Mouse (Mus musculus) brain, embryonic 14.5 days (tissue): Measurements from ENCODE around the gene Zbtb20. TPM values are rescaled to one million over a fixed set of nuclear protein-coding genes. Genes with fewer than 3 reads are reported as not detected.

Experiments used
- DNase-seq: peaks from one replicate; pipeline ENCODE4 v3.0.0-alpha.2; 2011; ENCODE audit warnings: low read depth
- CTCF ChIP-seq: fragments of 200-500 bp; IDR thresholded peaks from 2 replicates; pipeline ENCODE4 v1.5.1; 2012; ENCODE audit warnings: inconsistent platforms, mild to moderate bottlenecking, moderate library complexity, borderline replicate concordance; ENCODE audit not compliant: insufficient read depth, insufficient read length; ENCODE audit errors: extremely low read depth
- POLR2A ChIP-seq: fragments of 200-500 bp; IDR thresholded peaks from 2 replicates; pipeline ENCODE4 v1.6.1; 2012; ENCODE audit warnings: mild to moderate bottlenecking, inconsistent platforms, borderline replicate concordance; ENCODE audit not compliant: poor library complexity, insufficient read depth, insufficient read length, severe bottlenecking; ENCODE audit errors: extremely low read depth
- polyA plus RNA-seq: library from polyadenylated mRNA; depleted of rRNA; stranded (reverse); fragments of >200 nt; gene quantifications from 2 replicates; pipeline ENCODE4 v1.2.3, GENCODE M21; 2012; rRNA removed

Gene Zbtb20
- polyA plus RNA-seq: 13.1 and 18.0 TPM in 2 replicates

DNA sequence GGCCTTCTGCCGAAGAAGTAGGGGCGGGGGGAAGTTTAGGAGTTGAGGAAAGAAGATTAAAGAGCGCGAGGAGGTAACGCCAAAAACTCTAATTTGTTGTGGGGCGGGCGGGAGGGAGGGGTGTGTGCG is at the start of gene Zbtb20:
Gene Zbtb20 (plus strand): TSS at position 30 of the 129 bp plus-strand sequence.
- no peak for TF ChIP-seq CTCF
- DNase-seq: no peak

DNA sequence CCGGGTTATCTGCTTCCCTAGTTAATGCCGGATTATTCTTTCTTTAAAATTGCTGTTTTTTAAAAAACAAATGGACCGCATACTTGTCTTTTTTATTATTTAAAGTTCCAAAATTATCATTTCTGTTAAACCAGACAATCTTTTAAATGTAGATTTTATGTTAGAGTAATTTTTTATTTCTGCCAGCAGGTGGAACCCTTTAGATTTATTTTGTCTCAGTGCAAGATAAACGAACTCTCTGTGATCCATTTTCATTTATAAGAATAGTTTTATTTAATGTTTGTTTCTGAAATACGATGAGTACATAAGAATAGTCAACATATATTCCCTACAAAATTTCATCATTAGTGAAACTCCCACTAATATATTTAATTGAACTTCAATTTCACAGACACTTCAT is 39.7 kb upstream of the Zbtb20 start:
- TF ChIP-seq POLR2A (no peak), CTCF (no peak)
- peak; percentile 58 for DNase-seq

DNA sequence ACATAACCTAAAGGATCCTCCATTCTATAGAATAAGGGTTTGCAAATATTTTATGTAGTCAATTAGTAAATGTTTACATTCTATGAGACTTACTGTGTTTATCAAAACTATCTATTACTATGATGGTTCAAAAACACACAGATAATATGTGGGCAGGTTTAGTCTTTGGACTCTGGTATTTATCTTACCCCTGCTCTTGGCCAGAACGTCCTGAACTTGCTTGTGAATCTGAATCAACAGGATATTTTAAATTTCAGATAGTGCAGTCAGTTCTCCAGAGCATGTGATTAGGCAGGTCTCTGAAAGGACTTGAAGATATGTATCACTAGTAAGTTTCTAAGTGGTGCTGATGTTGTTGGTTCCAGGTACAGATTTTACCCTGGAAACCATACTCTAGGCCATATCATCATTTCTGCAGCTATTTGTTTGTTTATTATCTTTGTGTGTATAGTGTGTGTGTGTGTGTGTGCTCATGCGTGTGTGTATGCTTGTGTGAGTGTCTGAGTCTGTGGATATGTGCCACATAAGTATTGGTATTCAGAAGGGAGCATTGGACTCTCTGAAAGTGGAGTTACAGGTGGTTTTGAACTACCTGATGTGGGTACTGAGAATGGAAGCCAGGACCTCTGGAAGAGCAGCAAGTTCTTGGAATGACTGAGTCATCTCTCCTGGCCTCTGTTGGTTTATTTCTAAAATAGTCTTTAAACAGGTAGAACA is 39.1 kb upstream of the Zbtb20 start:
- TF ChIP-seq POLR2A (no peak), CTCF (no peak)
- DNase-seq: no peak

DNA sequence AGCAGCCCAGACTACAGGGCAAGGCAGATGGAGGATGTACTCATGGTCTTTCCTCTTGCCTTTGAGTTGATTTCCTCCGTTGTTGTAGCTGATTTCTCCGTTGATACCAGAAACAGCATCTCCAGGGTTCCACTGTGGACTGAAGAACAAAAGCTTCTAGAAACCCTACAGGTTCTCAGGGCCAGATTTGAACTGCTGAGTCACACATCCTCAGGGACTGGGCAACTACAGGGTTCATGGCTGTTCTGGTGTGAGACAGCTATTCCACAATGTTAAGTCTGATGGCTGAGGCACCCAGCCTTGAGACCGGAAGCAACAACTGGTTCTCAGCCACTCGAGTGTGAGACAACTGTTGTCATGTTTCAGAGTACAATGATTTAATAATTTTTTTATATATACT is 37.5 kb upstream of the Zbtb20 start:
- DNase-seq: no peak
- TF ChIP-seq POLR2A (no peak), CTCF (no peak)

DNA sequence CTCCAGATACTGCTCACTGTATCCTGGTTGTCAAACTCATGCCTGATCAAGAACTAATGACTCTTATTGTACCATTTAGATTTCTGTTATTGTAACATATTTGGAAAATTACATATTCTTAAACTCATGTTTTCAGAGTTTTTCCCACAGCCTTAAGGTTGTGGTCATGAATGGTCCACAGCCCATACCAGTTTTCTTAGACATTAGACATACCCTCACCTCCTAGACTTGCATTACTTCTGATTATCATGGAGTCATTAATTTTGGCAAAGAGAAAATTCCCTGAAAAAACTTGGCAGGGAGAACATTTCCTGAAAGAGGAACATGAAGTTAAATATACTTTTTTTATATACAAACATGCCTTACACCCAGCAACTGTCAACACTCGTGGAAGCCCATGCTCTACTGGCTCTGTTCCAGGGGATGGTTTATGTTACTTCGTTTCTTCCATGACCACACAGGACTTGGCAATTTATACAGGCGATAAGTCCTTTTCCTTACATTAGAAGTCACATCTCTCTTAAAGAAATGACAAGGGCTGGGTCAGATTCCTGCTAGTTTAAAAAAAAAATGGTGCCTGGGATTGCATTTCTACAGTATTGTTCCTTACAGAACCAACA is 18.0 kb upstream of the Zbtb20 start:
- no peak for TF ChIP-seq CTCF
- no peak for TF ChIP-seq POLR2A
- DNase-seq: no peak

DNA sequence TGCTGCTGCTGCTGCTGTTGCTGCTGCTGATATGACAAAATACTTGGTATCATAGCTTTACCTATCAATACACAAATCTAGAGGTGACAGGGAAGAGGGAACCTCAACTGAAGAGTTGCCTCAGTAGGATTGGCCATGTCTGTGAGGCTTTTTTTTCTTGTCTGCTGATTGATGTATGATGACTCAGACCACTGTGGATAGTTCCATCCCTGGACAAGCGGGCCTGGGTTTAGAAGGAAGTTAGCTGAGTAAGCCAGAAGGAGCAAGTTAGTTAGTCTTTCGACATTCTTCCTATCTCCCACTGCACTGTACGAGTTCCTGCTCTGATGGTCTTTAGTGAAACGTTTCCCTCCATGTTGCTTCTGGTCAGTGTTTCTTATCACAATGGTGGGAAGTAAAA is 16.4 kb upstream of the Zbtb20 start:
- no peak for TF ChIP-seq POLR2A
- TF ChIP-seq CTCF: no peak
- DNase-seq: no peak

DNA sequence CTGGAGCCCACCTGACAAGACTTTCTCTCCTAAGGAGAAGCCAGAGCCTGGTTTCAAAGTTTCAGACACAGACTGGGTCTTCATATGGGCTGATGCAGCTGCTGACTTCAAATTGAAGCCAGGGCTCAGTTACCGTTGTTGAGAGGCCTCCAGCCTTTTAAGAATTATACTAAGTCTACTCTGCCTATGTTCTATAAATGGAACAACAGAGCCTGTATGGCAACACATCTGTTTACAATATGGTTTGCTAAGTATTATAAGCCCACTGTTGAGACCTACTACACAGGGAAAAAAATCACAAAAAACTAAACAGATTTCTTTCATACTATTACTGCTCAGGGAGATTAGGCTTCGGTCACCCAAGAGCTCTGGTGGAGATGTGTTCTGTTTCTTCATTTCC is 12.4 kb upstream of the Zbtb20 start:
- no peak for TF ChIP-seq POLR2A
- TF ChIP-seq CTCF: no peak

DNA sequence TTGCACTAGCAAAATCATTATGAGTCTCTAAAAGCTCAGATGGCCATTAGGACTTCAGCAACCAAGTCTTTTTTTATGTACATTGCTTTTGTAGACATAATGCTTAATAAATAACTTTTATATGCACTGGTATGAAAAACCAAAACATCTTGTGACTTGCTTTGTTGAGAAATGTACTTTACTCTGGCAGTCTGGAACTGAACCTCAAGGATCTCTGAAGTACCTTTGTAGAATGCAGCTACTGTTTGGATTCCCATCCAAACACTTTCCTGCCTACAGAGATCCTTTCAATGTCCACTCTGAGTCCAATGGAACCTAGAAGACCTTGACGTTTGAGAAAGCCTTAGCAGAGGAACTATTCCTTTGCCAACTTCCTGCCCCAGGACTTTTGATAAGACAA is 9.6 kb upstream of the Zbtb20 start:
- TF ChIP-seq POLR2A (no peak), CTCF (no peak)
- DNase-seq: no peak

More for the DNA sequence above, 12.4 kb upstream of the Zbtb20 start:
- no peak for DNase-seq

DNA sequence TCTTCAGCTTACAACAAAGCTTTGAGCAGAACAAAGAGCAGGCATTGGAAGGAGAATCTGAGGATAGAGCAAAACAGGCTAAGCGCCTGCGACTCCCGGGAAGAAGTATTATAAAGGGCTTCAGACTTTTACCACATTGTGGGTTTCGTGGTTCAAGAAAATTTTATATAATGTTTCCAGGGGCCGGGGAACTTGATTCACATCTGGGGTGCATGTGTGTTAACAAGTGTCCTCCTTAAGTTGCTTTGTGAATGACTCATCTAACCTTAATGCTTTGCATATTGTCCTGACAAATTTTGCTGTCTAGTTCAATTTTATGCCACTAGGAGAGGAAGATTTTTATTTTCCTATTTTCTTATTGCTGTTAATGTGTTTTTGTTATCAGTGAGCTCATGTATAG is 3.6 kb upstream of the Zbtb20 start:
- DNase-seq: no peak
- TF ChIP-seq CTCF (no peak), POLR2A (no peak)

DNA sequence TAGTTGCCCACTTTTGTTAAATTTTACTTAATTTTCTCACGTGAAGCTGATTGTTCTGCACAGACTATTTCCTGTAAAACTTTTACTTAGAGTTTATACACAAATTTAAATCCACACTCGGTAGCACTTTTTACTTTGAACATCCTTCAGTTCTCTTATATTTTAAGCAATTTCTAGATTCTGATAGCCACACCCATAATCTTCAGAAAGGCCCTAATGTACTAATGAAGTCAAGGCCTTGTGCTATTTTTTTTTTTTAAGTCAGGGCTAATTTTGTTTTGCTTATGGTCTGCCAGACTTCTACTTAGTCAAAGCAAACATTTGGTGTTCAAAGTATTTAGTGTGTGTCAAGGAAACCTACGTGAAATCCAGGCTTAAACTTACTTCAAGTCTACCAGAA is 1.7 kb upstream of the Zbtb20 start:
- no peak for DNase-seq
- TF ChIP-seq POLR2A (no peak), CTCF (no peak)

DNA sequence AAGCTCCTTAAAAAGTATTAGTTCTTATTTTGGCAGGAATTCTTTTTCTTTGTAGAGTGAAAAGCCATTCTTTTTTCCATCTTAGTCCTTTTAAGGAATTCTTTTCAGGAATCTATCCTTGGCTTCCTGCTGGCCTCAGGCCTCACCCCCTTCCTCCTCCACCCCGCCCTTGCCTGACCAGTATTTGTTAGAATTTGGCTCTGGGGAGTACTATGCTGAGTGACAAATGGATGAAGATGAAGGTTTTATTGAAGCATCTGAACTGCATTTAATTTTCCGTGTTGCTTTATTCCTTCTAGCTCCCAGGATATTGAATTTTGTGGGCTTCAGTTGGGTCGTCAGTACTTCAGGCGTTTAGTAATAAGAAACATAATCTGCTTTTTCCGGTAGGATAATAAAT is 1.2 kb upstream of the Zbtb20 start:
- DNase-seq: peak; percentile 78
- TF ChIP-seq CTCF (no peak), POLR2A (no peak)

DNA sequence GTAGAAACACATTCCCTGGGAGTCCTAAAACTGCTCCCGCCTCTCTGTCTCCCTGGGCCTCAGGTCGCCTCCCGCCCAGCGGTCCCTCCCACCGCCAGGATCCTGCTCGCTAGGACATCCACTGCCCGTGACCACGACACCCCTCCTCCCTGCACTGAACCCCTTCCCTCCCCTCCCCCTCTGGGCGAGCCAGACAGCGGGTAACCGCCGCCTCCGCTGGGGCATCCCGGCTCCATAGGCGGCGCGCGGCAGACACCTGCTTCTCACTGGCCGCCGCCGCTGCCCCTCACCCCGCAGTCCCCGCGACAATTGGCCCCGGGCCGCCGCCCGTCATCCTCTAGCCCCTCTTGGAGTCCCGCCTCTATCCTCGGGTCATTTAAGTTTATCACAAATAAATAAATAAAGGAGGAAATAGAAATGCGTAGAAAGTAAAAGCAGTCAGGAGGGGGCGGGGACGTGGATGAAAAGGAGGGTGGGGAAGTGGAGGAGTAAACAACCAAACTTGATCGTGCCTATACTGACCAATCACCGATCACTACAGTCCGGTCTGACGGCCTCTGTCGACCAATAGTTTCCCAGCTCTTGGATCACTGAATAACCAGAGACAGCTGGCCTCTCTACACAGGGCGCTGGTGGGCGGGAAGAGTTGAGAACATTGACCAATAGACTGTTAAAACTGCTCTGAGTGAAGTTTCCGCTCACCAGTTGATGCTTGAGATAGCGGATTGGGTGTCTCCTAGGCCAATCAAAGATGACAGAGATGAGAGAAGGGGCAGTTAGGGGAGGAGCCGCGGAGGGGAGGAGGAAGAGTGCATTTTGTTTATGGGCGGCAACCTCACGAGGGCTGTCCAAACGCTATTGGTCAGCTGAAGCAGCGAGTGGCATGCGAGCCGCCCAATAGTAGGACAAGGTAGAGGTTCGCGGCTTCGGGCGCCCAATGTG is 500 bp upstream of the Zbtb20 start:
- DNase-seq: peak; percentile 100
- TF ChIP-seq CTCF (no peak), POLR2A (peak; percentile 74; the same call in 1 of the 2 replicates)

DNA sequence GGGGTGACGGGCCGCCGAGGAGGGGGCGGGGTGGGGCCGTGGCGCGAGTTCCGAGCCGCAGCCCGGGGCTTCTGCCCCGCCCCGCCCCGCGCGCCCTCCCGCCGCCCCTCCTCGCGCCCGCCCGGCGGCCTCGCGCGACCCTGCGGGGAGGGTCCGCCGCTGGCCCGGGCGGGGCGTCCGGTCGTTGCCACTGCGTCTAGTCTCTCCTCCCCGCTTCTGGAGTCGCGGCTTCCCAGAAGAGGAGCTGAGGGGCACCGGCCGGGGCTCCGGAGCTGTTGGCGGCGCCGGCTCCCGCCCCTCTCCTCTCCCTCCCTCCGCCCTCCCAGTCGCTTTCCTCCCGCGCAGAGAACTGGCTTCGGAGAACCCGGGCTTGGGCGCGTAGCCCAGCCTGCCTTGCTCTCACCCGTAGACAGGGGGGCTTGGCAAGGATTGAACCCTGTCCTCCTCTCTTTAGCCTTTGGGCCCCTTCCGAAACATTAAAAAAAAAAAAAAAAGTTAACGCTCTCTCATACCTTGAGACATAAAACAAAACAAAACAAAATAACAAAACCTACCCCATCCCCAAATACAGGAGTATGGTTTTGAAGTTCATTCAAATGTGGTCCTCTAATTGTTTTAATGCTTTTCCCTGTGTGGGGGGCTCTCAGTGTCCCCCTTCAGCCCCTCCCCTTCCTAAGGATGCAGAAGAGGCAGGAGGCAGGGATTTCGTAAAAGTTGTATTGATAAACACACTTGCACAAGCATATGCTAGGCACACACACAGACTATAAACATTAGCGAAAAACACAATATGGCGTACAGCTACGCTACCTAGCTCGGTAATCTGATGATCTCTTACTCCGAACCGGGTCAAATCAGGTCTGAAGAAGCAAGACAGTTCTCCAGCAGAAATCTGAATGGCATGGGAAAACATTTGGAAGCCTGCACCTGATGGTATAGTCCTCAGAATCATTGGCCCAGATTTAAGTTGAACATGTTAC is 630 bp downstream of the Zbtb20 start:
- peak; percentile 89 for DNase-seq
- no peak for TF ChIP-seq CTCF
- peak; percentile 41; the same call in 1 of the 2 replicates for TF ChIP-seq POLR2A

DNA sequence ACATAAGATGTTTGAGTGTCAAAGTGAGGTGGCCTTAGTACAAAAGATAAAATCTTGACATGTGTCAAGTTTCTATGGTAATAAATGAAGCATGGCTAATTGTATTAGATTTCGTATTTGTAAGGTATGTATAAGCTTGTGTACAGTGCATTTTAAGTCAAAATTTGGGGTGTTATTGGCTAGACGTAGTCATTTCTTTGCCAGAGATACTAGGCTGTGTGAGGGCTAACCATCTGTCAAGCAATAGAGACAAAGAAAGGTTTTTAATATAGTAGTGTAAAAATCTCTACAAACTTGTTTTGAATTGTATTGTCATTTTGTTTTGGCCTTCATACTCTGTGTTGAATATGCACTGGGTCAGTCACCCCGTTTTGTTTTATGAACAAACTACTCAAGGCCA is 4.4 kb downstream of the Zbtb20 start:
- DNase-seq: peak; percentile 32
- TF ChIP-seq CTCF: no peak
- no peak for TF ChIP-seq POLR2A
